Mouse (Mus musculus) T-cell, adult 2 months (primary cell): ENCODE measurements around the gene Zdhhc12.
A peak's percentile ranks its signal among the peaks of the same experiment; 100 is the strongest.
"Not testable (repeated sequence)": the region's sequence is repeated elsewhere in the genome, so short reads cannot be mapped to it uniquely, and the experiment has no call there.

Source experiments
- DNase-seq: peaks from one replicate; pipeline ENCODE4 v3.0.0; 2022; ENCODE audit warnings: low spot score

Zdhhc12 gene

DNA sequence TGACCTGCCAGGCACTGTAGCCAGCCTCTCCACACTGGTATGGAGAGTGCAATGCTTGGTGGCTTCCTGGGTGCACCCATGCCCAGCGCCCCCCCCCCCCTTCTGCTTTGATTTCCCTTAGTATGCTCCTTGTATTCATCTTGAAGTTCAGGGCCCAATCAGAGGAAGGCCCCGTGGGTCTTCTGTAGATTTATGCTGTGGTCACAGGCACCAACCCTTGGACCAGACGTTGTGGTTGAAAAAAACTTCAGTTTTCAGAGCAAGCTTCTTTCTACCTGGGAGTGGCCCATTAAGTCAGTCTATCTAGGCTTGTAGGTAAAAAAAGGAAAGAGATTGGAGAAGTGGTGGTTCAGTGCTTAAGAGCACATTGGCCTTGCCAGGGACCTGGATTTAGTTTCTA is 29.7 kb downstream of the Zdhhc12 start:
- no peak for DNase-seq

DNA sequence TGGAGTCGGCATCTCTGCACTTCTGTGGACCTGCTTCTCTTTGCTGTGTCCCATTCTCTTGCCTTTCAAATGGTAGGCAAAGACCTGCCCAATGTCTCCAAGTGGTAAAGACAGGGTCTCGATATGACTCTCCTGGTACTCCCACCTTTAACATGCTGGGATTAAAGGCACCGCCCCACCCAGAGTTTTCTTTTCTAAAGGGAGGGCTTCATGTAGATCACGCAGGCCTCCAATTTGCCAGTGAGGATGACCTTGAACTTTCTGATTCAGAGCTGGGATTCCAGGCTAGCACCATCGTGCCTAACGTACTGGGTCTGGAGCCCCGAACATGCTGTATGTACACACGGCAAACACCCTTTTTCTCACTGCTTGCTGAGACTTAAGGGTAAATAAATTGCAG is 30.2 kb downstream of the Zdhhc12 start:
- no peak for DNase-seq

DNA sequence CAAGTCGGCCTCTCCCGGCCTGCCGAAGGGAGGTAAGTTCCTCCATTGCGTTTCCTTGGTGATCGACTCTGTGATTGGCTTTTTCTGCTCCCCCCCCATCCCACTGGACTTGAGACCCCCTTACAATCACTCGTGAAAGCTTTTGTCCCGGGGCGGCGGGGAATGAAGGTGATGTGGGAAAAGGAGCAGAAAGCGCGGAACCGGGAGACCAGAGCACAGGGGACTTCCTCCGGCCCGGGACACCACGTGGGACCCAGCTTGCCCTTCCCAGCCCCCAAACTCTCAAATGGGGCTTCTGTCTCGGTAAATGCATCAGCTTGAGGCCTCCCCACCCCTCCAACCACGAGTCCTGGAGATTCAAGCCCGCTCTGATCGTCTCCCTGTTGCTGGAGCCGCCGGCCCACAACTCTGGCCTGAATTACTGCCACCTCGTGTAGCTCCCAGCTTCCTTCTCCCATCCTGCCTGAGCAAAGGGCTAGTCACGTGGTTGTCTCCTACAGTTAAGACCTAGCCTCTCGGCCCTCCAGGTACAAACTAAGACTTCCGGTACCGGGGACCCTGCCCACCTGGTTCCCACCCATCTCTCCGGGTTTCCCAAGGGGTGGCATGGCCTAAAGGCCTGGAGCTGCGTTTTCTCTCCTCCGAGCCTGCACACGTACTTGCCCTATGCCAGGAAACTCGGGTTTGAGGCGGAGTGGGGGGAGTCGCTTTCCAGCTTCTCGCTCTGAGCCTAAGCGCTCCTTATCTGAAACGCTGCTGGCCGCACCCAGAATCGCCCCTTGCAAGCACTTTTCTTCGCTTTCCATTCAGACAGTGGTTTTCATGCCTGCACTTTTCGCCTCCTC is 31.0 kb downstream of the Zdhhc12 start:
- peak; percentile 26 for DNase-seq

DNA sequence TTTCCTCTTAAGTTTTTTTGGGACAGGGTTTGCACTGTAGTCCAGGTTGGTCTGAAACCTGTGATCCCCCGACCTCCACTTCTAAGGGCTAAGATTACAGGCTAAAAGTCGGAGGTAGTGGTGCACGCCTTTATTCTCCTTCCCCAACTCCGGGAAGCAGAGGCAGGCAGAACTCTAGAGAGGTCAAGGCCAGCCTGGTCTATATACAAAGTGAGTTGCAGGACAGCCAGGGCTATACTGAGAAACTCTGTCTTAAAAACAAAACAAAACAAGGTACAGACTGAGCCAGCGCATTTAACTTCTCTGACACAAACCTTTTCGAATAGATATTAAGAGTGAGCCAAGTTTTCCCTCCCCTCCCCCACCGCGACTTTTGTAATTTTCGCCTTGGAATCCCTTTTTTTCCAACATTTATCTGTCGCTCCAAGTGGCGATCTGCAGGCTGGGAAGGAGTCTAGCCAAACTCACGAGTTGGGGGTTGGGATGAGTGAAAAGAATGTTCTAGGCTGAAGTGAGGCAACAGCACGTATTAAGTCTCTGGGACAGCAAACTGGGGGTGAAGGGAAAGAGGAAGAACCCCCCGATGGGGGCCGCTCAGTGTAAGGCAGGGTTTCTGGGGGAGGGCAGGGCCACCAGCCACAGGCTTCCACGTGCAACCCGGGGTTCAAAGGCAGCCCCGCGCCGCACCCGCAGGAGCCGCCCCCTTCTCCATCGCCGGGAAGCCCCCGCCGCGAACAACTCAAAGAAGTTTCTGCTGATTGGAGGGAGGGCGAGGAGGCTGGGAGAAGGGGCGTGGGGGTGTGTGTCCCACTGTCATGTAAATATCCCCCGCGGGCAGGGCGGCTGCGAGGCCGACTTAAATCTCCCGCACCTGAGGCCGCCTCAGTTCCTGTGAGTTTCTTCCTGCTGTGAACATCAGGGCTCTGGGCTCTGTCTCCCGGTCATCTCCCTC is 32.0 kb downstream of the Zdhhc12 start:
- peak; percentile 71 for DNase-seq

DNA sequence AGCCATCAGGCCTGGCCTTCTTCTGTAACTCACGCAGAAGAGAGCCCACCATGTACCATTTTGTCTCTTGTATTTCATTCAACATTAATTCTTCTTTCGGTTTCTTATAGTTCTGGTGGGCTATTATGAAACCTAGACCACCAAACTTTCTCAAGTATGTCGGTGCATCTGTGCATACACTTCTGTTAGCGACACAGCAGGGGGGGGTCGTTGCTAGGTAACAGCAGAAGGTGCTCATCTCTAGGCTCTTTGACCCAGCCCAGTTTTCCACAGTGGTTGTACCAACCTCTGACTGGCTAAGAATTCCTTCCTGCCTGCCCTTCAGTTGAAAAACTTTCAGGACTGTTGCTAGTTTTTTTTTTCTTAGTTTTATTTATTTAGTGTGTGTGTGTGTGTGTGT is 35.0 kb downstream of the Zdhhc12 start:
- DNase-seq, result no peak

DNA sequence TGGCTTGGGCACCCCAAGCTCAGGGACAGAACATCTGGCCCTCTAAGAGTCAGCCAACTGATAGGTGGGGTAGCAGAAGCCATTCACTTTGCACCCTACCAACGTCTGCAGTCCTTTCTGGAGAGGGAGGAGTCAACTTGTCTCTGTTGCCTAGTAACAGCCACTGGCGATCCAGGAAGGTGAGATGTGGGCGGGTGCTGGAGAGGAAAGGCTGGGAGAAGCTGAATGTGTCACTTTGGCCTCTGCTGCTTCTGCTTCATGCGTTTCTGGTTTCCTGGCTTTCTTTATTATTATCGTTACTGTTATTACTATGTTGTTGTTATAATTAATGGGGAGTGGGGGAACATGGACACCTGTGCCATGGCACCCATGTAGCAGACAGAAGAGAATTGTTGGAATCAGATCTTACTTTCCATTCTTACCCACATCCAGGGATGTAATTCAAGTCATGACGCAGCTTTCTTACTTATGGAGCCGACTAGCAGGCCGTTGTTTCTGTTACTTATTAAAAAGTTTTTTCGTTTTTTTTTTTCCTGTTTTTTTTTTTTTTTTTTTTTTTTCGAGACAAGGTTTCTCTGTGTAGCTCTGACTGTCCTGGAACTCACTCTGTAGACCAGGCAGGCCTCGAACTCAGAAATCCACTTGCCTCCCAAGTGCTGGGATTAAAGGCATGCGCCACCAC is 36.1 kb downstream of the Zdhhc12 start, which contains the start of gene Set:
Gene Set, plus strand, starts transcription at position 156 of the 682 bp plus-strand sequence.
- no peak for DNase-seq

DNA sequence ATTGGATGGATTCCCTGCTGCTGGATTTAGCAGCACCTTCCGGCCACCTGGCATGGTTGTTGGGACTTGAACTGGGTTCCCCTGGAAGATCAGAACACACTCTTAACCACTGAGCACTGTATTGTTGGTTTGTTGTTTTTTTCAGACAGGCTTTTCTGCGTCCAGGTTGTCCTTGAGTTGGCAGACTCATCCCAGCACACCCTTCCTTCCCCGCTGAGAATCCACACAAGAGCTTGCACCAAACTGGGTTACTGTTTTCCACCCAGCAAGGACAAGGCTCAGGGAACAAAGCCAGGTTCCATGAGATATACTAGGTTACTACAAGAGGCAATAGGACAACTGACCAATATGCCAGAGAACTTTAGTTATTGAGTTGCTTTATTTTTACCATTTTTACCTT is 36.7 kb downstream of the Zdhhc12 start:
- DNase-seq, result no peak

DNA sequence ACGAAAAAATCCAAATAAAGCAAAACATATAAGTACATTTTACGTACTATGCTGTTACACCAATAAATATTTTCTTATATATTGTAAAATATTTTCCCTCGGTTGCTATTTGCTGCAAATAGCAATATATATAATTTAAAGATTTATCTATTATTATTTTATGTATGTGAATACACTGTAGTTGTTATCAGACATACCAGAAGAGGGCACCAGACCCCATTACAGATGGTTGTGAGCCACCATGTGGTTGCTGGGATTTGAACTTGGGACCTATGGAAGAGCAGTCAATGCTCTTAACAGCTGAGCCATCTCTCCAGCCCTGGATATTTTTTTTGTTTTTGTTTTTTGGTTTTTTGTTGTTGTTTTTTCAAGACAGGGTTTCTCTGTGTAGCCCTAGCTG is 38.1 kb downstream of the Zdhhc12 start:
- DNase-seq, result not testable (repeated sequence)

DNA sequence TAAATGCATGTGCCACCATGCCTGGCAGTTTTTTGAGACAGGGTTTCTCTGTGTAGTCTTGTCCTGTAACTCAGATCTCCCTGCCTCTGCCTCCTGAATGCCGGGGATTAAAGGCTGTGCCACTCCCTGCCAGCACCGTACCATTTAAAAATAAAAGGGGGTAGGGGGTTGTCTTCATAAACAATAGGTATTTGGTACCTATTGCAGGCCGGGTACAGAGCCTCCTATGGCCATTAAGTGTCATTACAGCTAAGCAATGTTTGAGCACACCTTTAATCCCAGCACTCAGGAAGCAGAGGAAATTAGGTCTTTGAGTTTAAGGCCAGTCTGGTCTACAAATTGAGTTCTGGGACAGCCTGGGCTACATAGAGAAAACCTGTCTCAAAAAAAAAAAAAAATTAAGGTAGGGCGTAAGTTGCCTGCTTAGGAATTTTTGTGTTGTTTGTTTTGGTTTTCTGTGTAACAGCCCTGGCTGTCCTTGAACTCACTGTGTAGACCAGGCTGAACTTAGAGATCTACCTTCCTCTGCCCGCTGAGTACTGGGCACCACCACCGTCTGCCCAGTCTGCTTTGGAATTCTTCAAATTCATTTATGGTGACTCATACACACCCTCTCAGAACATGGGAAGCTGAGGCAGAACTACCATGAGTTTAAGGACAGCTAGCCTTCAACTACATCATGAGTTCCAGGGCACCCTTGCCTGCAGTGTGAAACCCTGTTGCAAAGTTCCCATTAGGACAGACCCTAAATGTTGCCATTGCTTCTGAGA is 41.3 kb downstream of the Zdhhc12 start:
- no peak for DNase-seq

DNA sequence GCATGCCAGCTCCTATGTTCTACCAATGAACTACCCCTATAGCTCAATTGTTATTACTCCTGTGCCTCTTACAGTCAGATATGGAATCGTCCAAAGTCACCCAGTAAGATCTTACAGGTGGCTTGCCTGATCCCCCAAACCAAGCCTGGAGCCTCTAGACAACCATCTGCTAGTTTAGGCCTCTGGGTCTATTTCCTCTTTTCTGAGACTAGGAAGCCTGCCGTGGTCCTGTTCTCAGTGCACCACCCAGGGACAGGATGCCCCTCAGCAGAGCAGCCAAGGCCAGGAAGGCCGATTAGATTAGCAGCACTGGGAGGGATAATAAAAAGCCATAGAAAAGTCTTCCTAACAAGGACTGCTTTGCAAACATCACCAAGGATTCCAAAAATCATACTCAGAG is 43.6 kb downstream of the Zdhhc12 start:
- DNase-seq, result no peak

DNA sequence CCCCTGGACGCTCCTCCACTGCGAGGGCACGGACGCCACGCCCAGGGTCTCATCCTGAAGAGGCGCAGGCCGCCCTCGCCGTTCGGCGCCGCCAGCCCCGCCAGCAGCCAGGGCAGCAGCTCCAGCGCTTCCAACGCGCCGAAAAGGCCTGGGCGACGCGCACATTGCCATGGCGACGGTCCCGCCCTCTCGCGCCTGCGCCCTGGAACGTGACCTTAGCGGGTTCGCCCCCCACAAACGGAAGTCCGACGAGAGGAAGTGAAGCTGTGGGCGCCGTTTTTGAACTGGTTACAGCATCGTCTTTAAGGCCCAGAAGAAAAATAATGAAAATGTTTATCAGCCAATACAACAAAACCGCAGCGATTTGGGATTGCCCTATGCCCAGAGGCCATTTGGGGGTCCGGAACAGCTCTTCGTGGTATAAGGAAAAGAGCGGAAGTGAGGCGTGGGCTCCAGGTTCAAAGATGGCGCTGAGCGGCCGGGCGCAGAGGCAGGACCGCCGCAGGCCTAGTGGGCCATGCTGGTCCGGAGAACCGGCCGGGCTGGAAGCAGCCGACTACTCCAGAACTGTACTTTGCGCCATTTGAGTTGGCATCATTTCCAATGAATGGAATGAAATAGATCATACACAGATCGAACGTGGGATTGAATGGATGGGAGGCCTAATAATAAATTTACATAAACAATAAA is 44.6 kb downstream of the Zdhhc12 start, which contains the start of gene Wdr34:
Gene Wdr34, minus strand, starts transcription at position 183 of the 690 bp plus-strand sequence.
- peak; percentile 96 for DNase-seq

DNA sequence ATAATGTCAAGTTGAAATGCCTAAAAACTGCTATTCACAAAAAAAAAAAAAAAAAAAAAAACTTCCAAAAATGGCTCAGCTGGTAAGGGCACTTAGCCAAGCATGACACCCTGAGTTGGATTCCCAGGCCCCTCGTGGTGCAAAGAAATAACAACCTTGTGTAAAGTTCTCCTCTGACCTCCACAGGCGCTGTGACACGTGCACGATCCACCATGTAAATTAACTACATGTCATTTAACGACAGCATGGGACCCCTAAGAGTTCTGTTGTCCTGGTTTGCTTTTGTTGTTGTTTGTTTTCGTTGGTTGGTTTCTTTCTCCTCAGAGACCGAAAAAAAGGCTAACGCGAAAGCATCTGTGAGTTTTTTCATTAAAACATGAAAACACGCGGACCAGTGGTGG is 45.3 kb downstream of the Zdhhc12 start:
- no peak for DNase-seq

DNA sequence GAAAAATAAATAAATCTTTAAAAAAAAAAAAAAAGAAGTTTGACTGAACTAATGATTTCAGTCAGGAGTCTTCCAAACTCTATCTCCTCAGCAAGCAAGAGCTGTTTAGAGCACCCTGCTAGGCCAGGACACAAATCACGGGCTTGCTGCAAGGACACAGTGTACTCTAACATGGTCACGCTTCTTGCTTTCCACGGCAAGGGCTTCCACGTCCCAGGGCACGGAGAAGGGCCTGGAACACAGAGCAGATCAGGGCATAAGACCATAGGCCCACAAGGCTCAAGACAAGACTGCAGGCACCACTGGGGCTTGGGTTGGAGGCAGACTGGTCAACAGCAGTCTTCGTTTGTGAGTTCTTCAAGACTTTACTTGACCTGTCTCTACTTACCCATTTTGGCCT is 46.3 kb downstream of the Zdhhc12 start:
- DNase-seq, result no peak

DNA sequence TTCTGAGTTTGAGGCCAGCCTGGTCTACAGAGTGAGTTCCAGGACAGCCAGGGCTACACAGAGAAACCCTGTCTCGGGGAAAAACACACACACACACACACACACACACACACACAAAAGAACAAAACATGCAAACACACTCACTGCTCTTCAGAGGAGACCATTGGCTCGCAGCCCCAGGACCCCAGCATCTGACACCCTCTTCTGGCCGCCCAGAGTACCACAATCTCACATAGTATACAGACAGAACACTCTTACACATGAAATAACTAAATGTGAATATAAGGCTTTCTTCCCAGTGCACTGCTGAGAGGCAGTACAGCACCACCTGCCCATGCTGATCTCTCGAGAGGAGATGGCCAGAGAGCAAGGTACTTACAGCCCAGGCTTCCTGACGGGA is 48.9 kb downstream of the Zdhhc12 start:
- DNase-seq, result no peak

DNA sequence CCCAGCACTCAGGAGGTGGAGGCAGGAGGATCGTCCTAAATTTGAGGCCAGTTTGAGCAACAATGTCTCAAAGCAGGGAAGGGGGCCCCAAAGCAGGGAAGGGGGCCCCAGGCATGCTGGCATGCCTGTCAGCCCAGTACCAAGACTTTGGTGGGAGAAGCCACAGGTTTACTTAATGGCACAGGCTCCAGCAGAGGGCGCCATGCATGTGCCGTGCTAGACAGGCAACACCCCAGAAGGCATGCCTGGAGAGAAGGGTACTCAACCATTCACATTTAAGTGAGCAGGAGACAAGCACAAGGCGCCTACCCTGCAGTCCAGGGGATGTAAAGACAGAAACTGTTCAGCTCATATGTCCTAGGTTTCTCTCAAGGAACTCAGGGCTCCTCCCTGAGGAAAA is 51.0 kb downstream of the Zdhhc12 start:
- DNase-seq, result peak; percentile 73
